Mouse (Mus musculus) CH12.LX (cell line): ENCODE measurements around the gene Npnt. TPM values are rescaled to one million over a fixed set of nuclear protein-coding genes. Genes with fewer than 3 reads are reported as not detected.

Experiments used
- DNase-seq: peaks from one replicate; pipeline ENCODE4 v3.0.0-alpha.2; 2013; ENCODE audit errors: extremely low read depth
- H3K27ac ChIP-seq: 2 replicates; pipeline ENCODE4 v1.5.1; 2012; ENCODE audit warnings: low read depth, mild to moderate bottlenecking, control low read depth, moderate library complexity; ENCODE audit not compliant: insufficient read depth
- H3K27me3 ChIP-seq: replicated peaks from 2 replicates; pipeline ENCODE3; 2012; ENCODE audit warnings: inconsistent platforms
- H3K36me3 ChIP-seq, 2 experiments: replicated peaks in 1 of 2; 2 replicates each; pipeline versions ENCODE3 to v1.6.1; 2012; ENCODE audit warnings: inconsistent platforms in 1 of 2, low read length in 1 of 2, mild to moderate bottlenecking in 1 of 2, mixed read lengths in 1 of 2, moderate library complexity in 1 of 2; ENCODE audit not compliant: control insufficient read depth in 1 of 2, insufficient read depth in 1 of 2
- H3K4me1 ChIP-seq, 2 experiments: 2 replicates each; pipeline ENCODE4 v1.6.1; 2012; ENCODE audit warnings: inconsistent platforms in 1 of 2, moderate library complexity in 1 of 2; ENCODE audit not compliant: insufficient read depth in 2 of 2, control insufficient read depth in 1 of 2
- H3K4me2 ChIP-seq: 2 replicates; pipeline ENCODE4 v1.6.1; 2012; ENCODE audit warnings: low read depth, mild to moderate bottlenecking, control low read depth; ENCODE audit not compliant: poor library complexity, insufficient read depth, severe bottlenecking
- H3K4me3 ChIP-seq, 3 experiments: fragments of 150-350 bp in 1 of 3; sonication (generic) in 1 of 3; replicated peaks in 1 of 3; 2 replicates each; pipeline versions ENCODE3 to v1.5.1; 2011 to 2012; ENCODE audit warnings: low read depth in 2 of 3, low read length in 2 of 3, mild to moderate bottlenecking in 2 of 3, moderate library complexity in 2 of 3, control low read depth in 1 of 3, improper control_type of control experiment in 1 of 3, inconsistent platforms in 1 of 3, mixed read lengths in 1 of 3; ENCODE audit not compliant: poor library complexity in 1 of 3
- H3K79me2 ChIP-seq: replicated peaks from 2 replicates; pipeline ENCODE4 v1.6.1; 2012; ENCODE audit warnings: mild to moderate bottlenecking, moderate library complexity; ENCODE audit not compliant: control insufficient read depth, poor library complexity, insufficient read depth, severe bottlenecking; ENCODE audit errors: extremely low read depth
- H3K9ac ChIP-seq: 2 replicates; pipeline ENCODE4 v1.6.1; 2012; ENCODE audit warnings: low read depth, mild to moderate bottlenecking, control low read depth, moderate library complexity; ENCODE audit not compliant: insufficient read depth
- H3K9me3 ChIP-seq: replicated peaks from 2 replicates; pipeline ENCODE3; 2012; ENCODE audit warnings: low read length, inconsistent platforms, mixed read lengths
- BHLHE40 ChIP-seq: IDR thresholded peaks from 2 replicates; pipeline ENCODE4 v1.6.1; 2011; ENCODE audit warnings: mild to moderate bottlenecking, low read depth, low read length, improper control_type of control experiment
- CHD2 ChIP-seq: IDR thresholded peaks from 2 replicates; pipeline ENCODE4 v1.6.1; 2011; ENCODE audit warnings: low read length, improper control_type of control experiment
- CTCF ChIP-seq, 2 experiments: IDR thresholded peaks in 1 of 2; conservative IDR thresholded peaks in 1 of 2; 2 replicates each; pipeline ENCODE4 v1.5.1; 2011 to 2012; ENCODE audit warnings: low read depth in 2 of 2, low read length in 2 of 2, improper control_type of control experiment in 1 of 2, inconsistent platforms in 1 of 2, mild to moderate bottlenecking in 1 of 2, moderate library complexity in 1 of 2
- E2F4 ChIP-seq: IDR thresholded peaks from 2 replicates; pipeline ENCODE4 v1.6.1; 2011; ENCODE audit warnings: low read depth, low read length, improper control_type of control experiment; ENCODE audit not compliant: insufficient replicate concordance
- GABPA ChIP-seq: IDR thresholded peaks from 2 replicates; pipeline ENCODE4 v1.6.1; 2012; ENCODE audit warnings: low read depth, low read length, improper control_type of control experiment, inconsistent platforms; ENCODE audit not compliant: insufficient replicate concordance
- IRF4 ChIP-seq: IDR thresholded peaks from 2 replicates; pipeline ENCODE4 v1.6.1; 2014; ENCODE audit warnings: low read depth, mild to moderate bottlenecking, inconsistent platforms, low read length, improper control_type of control experiment
- JUN ChIP-seq: IDR thresholded peaks from 2 replicates; pipeline ENCODE4 v1.6.1; 2011; ENCODE audit warnings: low read depth, mild to moderate bottlenecking, low read length, improper control_type of control experiment, moderate library complexity; ENCODE audit not compliant: insufficient read depth
- KAT2A ChIP-seq: IDR thresholded peaks from 2 replicates; pipeline ENCODE4 v1.6.1; 2012; ENCODE audit warnings: low read length, improper control_type of control experiment, inconsistent platforms; ENCODE audit not compliant: insufficient replicate concordance
- MAX ChIP-seq: IDR thresholded peaks from 2 replicates; pipeline ENCODE4 v1.6.1; 2011; ENCODE audit warnings: low read length, improper control_type of control experiment
- MXI1 ChIP-seq: IDR thresholded peaks from 2 replicates; pipeline ENCODE4 v1.6.1; 2011; ENCODE audit warnings: mild to moderate bottlenecking, low read depth, low read length, improper control_type of control experiment
- MYC ChIP-seq: IDR thresholded peaks from 2 replicates; pipeline ENCODE4 v1.6.1; 2011; ENCODE audit warnings: low read depth, mild to moderate bottlenecking, improper control_type of control experiment, low read length
- NELFE ChIP-seq: IDR thresholded peaks from 2 replicates; pipeline ENCODE4 v1.6.1; 2011; ENCODE audit warnings: low read depth, low read length, improper control_type of control experiment
- NRF1 ChIP-seq: IDR thresholded peaks from 2 replicates; pipeline ENCODE4 v1.6.1; 2014; ENCODE audit warnings: low read depth, mild to moderate bottlenecking, inconsistent platforms, low read length, improper control_type of control experiment, moderate library complexity
- RAD21 ChIP-seq: IDR thresholded peaks from 2 replicates; pipeline ENCODE4 v1.6.1; 2011; ENCODE audit warnings: low read depth, mild to moderate bottlenecking, low read length, improper control_type of control experiment, moderate library complexity
- SIN3A ChIP-seq: IDR thresholded peaks from 2 replicates; pipeline ENCODE4 v1.6.1; 2012; ENCODE audit warnings: low read length, improper control_type of control experiment, inconsistent platforms
- SMC3 ChIP-seq: IDR thresholded peaks from 2 replicates; pipeline ENCODE4 v1.6.1; 2011; ENCODE audit warnings: low read depth, low read length, improper control_type of control experiment
- TBP ChIP-seq: conservative IDR thresholded peaks from 2 replicates; pipeline ENCODE4 v1.6.1; 2011; ENCODE audit warnings: low read depth, low read length, improper control_type of control experiment
- TCF12 ChIP-seq: IDR thresholded peaks from 2 replicates; pipeline ENCODE4 v1.6.1; 2014; ENCODE audit warnings: low read depth, mild to moderate bottlenecking, inconsistent platforms, low read length, improper control_type of control experiment
- UBTF ChIP-seq: IDR thresholded peaks from 2 replicates; pipeline ENCODE4 v1.6.1; 2012; ENCODE audit warnings: low read depth, mild to moderate bottlenecking, inconsistent platforms, low read length, improper control_type of control experiment, moderate library complexity
- USF1 ChIP-seq: IDR thresholded peaks from 2 replicates; pipeline ENCODE4 v1.6.1; 2014; ENCODE audit warnings: low read depth, mild to moderate bottlenecking, inconsistent platforms, low read length, improper control_type of control experiment
- USF2 ChIP-seq: conservative IDR thresholded peaks from 2 replicates; pipeline ENCODE4 v1.6.1; 2011; ENCODE audit warnings: low read depth, low read length, improper control_type of control experiment
- ZKSCAN1 ChIP-seq: IDR thresholded peaks from 2 replicates; pipeline ENCODE4 v1.6.1; 2012; ENCODE audit warnings: low read depth, inconsistent platforms, low read length, improper control_type of control experiment, borderline replicate concordance
- ZMIZ1 ChIP-seq: IDR thresholded peaks from 2 replicates; pipeline ENCODE4 v1.6.1; 2012; ENCODE audit warnings: low read depth, mild to moderate bottlenecking, inconsistent platforms, low read length, improper control_type of control experiment
- dilution Hi-C: fragments of 300-500 bp; cut with MboI; formaldehyde crosslinking; loops from 2 replicates; pipeline ENCODE4 v1.14.3; 2020; ENCODE audit warnings: low sequenced_read_pairs; ENCODE audit not compliant: extremely low pct_unique_long_range_greater_than_20kb, extremely low pct_ligation_motif_present
- in situ Hi-C: fragments of 300-500 bp; cut with MboI; formaldehyde crosslinking; loops from 3 replicates; pipeline ENCODE4 v1.14.3; 2019; ENCODE audit warnings: low sequenced_read_pairs, low pct_ligation_motif_present, low pct_unique_long_range_greater_than_20kb, mixed read lengths
- polyA plus RNA-seq: library from polyadenylated mRNA; unstranded; fragments of >175 nt; gene quantifications from 2 replicates; pipeline ENCODE4 v1.2.1, GENCODE M21; 2012; ENCODE audit warnings: low read depth; ENCODE audit not compliant: insufficient read length
- total RNA-seq, 2 experiments: library from RNA; depleted of rRNA; stranded (reverse); fragments of 300-350 nt in 1 of 2; fragments of >200 nt in 1 of 2; gene quantifications; 2 replicates each; pipeline ENCODE4 v1.2.3; 2012 to 2014

The Npnt gene
- total and polyA plus RNA-seq, 3 experiments: 0.08 to 1.0 (median 0.20) TPM

GRCm38 (mm10) chr3:132893044-132893443, 57.0 kb downstream of the Npnt start:
- peak; percentile 40 for TF ChIP-seq RAD21
- TF ChIP-seq TBP: no peak
- TF ChIP-seq MYC: 0 out of 2 replicates have a peak, but pooled peaks have one; percentile 26
- TF ChIP-seq ZKSCAN1: no peak
- peak; percentile 72 for TF ChIP-seq SMC3
- TF ChIP-seq CTCF (conservative IDR thresholded peaks at IDR 0.05 in 1 of 2, IDR thresholded peaks at IDR 0.05 in 1 of 2; ENCODE audit: low read depth in 2 of 2, low read length in 2 of 2): peak; percentile 24 to 64; a peak in 2 of 4 replicates
- no peak for TF ChIP-seq TCF12
- in situ Hi-C loops: loop anchor here (5.0 kb wide), 1 partner anchor 34 kb away; no protein-coding TSS in a partner anchor

GRCm38 (mm10) chr3:132892481-132892880, 57.6 kb downstream of the Npnt start:
- no peaks in the 10 kb centered on the region for H3K79me2 ChIP-seq
- TF ChIP-seq NELFE (no peak), CHD2 (no peak), TBP (no peak), TCF12 (no peak), KAT2A (no peak), E2F4 (no peak), MXI1 (no peak), UBTF (no peak), BHLHE40 (no peak), USF1 (no peak), RAD21 (no peak), SIN3A (no peak), NRF1 (no peak), USF2 (no peak), MAX (no peak), IRF4 (no peak), ZMIZ1 (no peak), JUN (no peak), SMC3 (no peak), GABPA (no peak)
- H3K9me3 ChIP-seq: no peaks in the 10 kb centered on the region
- H3K4me2 ChIP-seq: no peak overlapping the region
- DNase-seq: no peak
- no peaks in the 10 kb centered on the region for H3K36me3 ChIP-seq
- no peaks in the 10 kb centered on the region for H3K27me3 ChIP-seq
- in situ Hi-C loops: loop anchor here (5.0 kb wide), 1 partner anchor 35 kb away; no protein-coding TSS in a partner anchor
- peaks cover 0 to 10% of the 10 kb centered on the region in 2 experiments; a peak in 2 of 4 replicates for H3K4me1 ChIP-seq
- dilution Hi-C loops: no loop called here
- H3K4me3 ChIP-seq: no peak overlapping the region
- no peak overlapping the region for H3K9ac ChIP-seq
- H3K27ac ChIP-seq: no peak overlapping the region

More at GRCm38 (mm10) chr3:132893044-132893443, 57.0 kb downstream of the Npnt start:
- H3K27me3 ChIP-seq: no peaks in the 10 kb centered on the region
- H3K36me3 ChIP-seq: no peaks in the 10 kb centered on the region
- no peaks in the 10 kb centered on the region for H3K9me3 ChIP-seq
- dilution Hi-C loops: no loop called here
- no peak overlapping the region for H3K9ac ChIP-seq
- no peak for DNase-seq
- peaks cover 0 to 6% of the 10 kb centered on the region in 2 experiments; a peak in 1 of 4 replicates for H3K4me1 ChIP-seq
- H3K79me2 ChIP-seq: no peaks in the 10 kb centered on the region
- no peak overlapping the region for H3K27ac ChIP-seq
- no peak overlapping the region for H3K4me3 ChIP-seq
- peak overlapping the region; percentile 45 for H3K4me2 ChIP-seq
